Mouse (Mus musculus) lung, embryonic 14.5 days (tissue): ENCODE results near the gene BC003965. TPM values are rescaled to one million over a fixed set of nuclear protein-coding genes. Genes with fewer than 3 reads are reported as not detected.
"Not testable (repeated sequence)": the region's sequence is repeated elsewhere in the genome, so short reads cannot be mapped to it uniquely, and the experiment has no call there.

ENCODE experiments used
- ATAC-seq: fragments of 200-750 bp; cut with Nextera tagmentation; 2 replicates; pipeline ENCODE4 v1.8.0; 2017; ENCODE audit warnings: mild to moderate bottlenecking, moderate TSS enrichment, moderate library complexity; ENCODE audit not compliant: insufficient read depth
- DNase-seq: peaks from one replicate; pipeline ENCODE4 v3.0.0-alpha.2; 2015
- H3K27ac ChIP-seq: fragments of 300-500 bp; sonication (generic); 2 replicates; pipeline ENCODE4 v1.5.1; 2014; ENCODE audit warnings: low read depth, mild to moderate bottlenecking, moderate library complexity
- H3K27me3 ChIP-seq: fragments of 300-500 bp; sonication (generic); 2 replicates; pipeline ENCODE4 v1.6.1; 2014; ENCODE audit warnings: low read length, control low read depth; ENCODE audit not compliant: insufficient read depth
- H3K36me3 ChIP-seq: fragments of 300-500 bp; sonication (generic); 2 replicates; pipeline ENCODE4 v1.6.1; 2014; ENCODE audit warnings: control low read depth; ENCODE audit not compliant: insufficient read depth
- H3K4me1 ChIP-seq: fragments of 300-500 bp; sonication (generic); 2 replicates; pipeline ENCODE4 v1.6.1; 2014; ENCODE audit warnings: antibody characterized with exemption, control low read depth; ENCODE audit not compliant: insufficient read depth
- H3K4me2 ChIP-seq: fragments of 300-500 bp; sonication (generic); 2 replicates; pipeline ENCODE4 v1.6.1; 2014; ENCODE audit warnings: mild to moderate bottlenecking
- H3K4me3 ChIP-seq: fragments of 300-500 bp; sonication (generic); 2 replicates; pipeline ENCODE4 v1.5.1; 2014; ENCODE audit warnings: low read depth, low read length
- H3K9ac ChIP-seq: fragments of 300-500 bp; sonication (generic); 2 replicates; pipeline ENCODE4 v1.6.1; 2014
- H3K9me3 ChIP-seq: fragments of 300-500 bp; sonication (generic); 2 replicates; pipeline ENCODE4 v1.6.1; 2016; ENCODE audit warnings: low read depth, low read length, control low read depth
- CTCF ChIP-seq: IDR thresholded peaks from 2 replicates; pipeline ENCODE4 v1.5.1; 2016; ENCODE audit warnings: antibody characterized with exemption, low read depth
- WGBS: fragments of 180-500 bp; shearing (Covaris S2); extraction: QIAGEN DNeasy Blood & Tissue Kit; methylation state at CpG from one replicate; pipeline ENCODE4 v1.1.7; 2014; 5-methylcytosine and 5-hydroxymethylcytosine counted together
- polyA plus RNA-seq: library from polyadenylated mRNA; unstranded; fragments of >200 nt; fragmentation: Nextera tagmentation; extraction: Ambion mirVana; gene quantifications from 2 replicates; pipeline ENCODE4 v1.2.1, GENCODE M21; 2014

BC003965 gene
- polyA plus RNA-seq, 1 experiment from 2014 or later = 29.2 TPM

DNA sequence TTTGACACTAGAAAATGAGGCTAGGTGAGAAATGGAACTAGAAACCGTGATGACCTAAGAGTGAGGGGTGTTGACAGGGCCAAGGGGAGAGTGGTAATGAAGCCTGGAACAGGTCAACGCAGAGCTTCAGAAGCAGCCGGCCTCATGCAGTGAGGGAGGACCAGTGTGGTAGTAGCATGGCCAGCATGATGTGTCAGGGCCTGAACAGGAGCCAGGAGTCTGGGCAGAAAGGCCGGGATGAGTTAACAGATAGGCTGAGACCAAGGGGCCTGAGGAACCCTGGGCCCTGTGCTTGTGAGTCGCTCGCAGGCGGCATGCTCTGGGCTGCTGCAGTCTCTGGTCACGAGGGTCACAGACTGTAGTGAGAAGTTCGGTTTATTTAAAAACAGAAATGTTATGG lies 34.6 kb downstream of the BC003965 start:
- H3K4me3 ChIP-seq = no peak overlapping the region
- DNase-seq = no peak
- H3K9ac ChIP-seq = no peak overlapping the region
- no peak overlapping the region for H3K27ac ChIP-seq
- no peaks in the 10 kb centered on the region for H3K9me3 ChIP-seq
- H3K27me3 ChIP-seq = no peaks in the 10 kb centered on the region
- no peak overlapping the region for H3K4me2 ChIP-seq
- TF ChIP-seq CTCF = no peak
- ATAC-seq = no peak
- WGBS = 88% methylated on average over 9 of the region's 9 CpGs
- no peaks in the 10 kb centered on the region for H3K4me1 ChIP-seq
- H3K36me3 ChIP-seq = peaks cover 41% of the 10 kb centered on the region

DNA sequence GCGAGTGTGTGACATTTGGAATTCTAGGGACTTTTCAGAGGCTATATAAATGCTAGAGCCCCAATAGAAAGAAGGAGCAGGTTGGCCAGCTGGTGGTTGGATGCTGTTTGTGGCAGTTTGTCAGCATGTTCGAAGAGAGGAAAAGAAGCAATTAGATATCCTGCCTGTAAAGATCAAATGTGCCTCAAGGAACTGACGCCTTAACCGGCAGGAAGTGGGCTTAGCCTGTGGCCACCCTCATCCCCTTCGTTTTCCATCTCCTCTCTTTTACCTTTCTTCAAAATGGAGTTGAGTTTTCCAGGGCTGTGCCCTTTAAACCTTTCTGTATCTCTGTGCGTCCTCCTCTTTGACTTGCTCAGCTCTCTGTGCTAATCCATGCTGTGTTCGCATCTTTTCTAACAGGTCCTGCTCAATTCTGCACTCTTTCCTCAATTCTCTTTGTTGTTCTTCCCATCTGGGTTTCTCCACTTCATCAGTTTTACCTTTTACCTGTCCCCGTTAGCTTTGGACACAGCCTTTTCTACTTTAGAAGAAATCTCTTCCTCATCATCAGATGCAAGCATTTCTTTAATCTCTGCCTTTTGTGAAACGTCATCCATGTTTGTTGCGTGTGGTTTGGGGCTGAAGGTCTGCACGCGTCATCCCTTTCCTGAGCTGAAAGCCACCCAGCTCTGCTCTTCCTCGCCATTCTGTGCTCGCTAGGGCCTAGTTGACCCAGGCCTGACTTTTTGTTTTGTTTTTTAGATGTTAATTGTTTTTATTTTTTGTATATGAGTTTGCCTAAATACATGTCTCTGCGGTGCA lies 35.3 kb downstream of the BC003965 start:
- H3K27ac ChIP-seq = no peak overlapping the region
- H3K9me3 ChIP-seq = no peaks in the 10 kb centered on the region
- WGBS = 91% methylated on average over 15 of the region's 15 CpGs
- H3K27me3 ChIP-seq = no peaks in the 10 kb centered on the region
- H3K9ac ChIP-seq = no peak overlapping the region
- no peak overlapping the region for H3K4me3 ChIP-seq
- peaks cover 34% of the 10 kb centered on the region for H3K36me3 ChIP-seq
- DNase-seq = no peak
- no peak for ATAC-seq
- no peaks in the 10 kb centered on the region for H3K4me1 ChIP-seq
- TF ChIP-seq CTCF = no peak
- no peak overlapping the region for H3K4me2 ChIP-seq

DNA sequence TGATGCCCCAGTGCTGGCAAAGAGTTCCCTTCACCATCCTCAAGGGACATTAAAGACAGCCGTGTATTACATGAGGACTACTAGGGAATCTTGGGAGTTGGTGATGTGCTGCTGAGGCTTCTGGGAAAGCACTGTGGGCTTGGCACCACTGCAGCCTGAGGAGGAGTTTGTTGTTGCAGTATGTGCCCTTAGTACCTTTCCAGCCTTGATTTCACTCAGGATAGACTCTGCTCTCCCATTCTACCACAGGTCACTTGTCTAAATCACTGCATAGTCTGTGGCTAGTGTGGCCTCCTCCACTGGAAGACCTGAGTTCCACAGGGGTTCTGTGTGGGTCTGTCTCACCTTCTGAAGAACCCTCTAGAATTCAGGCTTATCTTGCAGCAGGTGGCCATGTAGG lies 36.4 kb downstream of the BC003965 start:
- WGBS = 69% methylated on average over 1 of the region's 1 CpGs
- H3K9ac ChIP-seq = no peak overlapping the region
- no peaks in the 10 kb centered on the region for H3K9me3 ChIP-seq
- ATAC-seq (no peak), DNase-seq (no peak)
- no peaks in the 10 kb centered on the region for H3K4me1 ChIP-seq
- peaks cover 23% of the 10 kb centered on the region for H3K36me3 ChIP-seq
- no peak for TF ChIP-seq CTCF
- no peak overlapping the region for H3K4me2 ChIP-seq
- H3K27me3 ChIP-seq = no peaks in the 10 kb centered on the region
- H3K4me3 ChIP-seq = no peak overlapping the region
- no peak overlapping the region for H3K27ac ChIP-seq

DNA sequence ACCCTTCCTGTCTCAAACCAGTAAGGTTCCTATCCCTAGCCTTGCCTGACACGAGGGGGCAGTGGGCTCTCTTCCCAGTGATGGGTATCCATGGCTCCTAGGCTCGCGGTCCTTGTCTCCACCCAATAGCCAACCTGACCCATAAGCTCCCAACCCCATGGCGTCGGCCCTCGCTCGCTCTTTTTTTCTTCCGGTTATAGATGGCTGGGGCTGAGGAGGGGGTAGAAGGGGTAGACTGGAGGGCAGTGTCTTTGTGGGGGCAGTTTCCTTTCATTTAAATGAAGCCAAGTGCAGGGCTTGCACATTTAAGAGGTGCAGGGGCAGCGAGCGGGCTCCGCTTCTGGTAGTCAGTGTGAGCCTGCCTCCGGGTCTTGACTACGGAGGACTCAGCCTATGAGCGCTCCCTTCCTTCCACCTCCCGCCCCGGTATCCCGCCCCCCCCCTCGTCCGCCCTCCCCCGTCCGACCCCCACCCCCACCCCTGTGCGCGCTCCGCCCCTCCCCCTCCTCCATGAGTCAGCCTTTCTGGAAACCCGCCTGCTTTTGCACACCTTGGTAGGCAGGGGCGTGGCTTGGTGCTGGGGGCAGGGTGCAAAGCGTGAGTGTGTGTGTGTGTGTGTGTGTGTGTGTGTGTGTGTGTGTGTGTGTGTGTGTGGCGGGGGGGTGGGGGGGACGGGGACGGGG lies 37.6 kb downstream of the BC003965 start:
- Histone ChIP-seq H3K4me3 (peak overlapping the region; percentile 32), H3K27me3 (no peaks in the 10 kb centered on the region), H3K36me3 (peaks cover 20% of the 10 kb centered on the region; the same call in 1 of the 2 replicates), H3K27ac (no peak overlapping the region), H3K4me2 (peak overlapping the region; percentile 70), H3K9ac (peak overlapping the region; percentile 50), H3K9me3 (no peaks in the 10 kb centered on the region), H3K4me1 (no peaks in the 10 kb centered on the region)
- DNase-seq = peak; percentile 59
- 3% methylated on average over 22 of the region's 30 CpGs for WGBS
- ATAC-seq = peak; percentile 87
- no peak; the same call in 1 of the 2 replicates for TF ChIP-seq CTCF

DNA sequence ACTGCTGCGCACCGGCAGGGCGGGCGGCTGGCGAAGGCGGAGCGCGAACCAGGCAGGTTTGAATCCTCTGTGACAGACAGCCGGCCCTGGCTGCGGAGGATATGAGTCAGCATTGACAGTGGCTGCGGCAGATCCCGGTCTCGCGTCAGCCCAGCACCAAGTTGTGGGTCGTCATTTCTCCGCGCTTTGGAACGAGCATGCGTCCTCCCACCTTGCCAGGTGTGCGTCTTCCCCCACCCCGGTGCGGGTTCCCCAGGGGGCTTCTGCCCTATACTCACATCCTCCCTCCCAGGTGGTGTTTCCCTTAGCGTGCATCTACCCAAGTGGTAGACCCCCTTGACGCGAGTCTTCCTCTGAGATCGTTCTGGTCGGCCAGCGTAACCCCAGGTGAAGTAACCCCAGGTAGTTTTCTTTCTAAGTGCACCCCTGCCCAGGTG lies 38.2 kb downstream of the BC003965 start:
- peaks cover 20% of the 10 kb centered on the region; the same call in 1 of the 2 replicates for H3K36me3 ChIP-seq
- ATAC-seq = peak; percentile 90
- H3K4me3 ChIP-seq = peak overlapping the region; percentile 32
- H3K9ac ChIP-seq = peak overlapping the region; percentile 40; the same call in 1 of the 2 replicates
- DNase-seq, H3K27me3 ChIP-seq, H3K4me1 ChIP-seq, H3K9me3 ChIP-seq: not testable (repeated sequence)
- WGBS = 13% methylated on average over 19 of the region's 28 CpGs
- H3K27ac ChIP-seq = 0 out of 2 replicates have a peak overlapping the region, but pooled peaks have one; percentile 30
- H3K4me2 ChIP-seq = peak overlapping the region; percentile 70

GRCm38 (mm10) chr17:25222951-25223601 lies 38.7 kb downstream of the BC003965 start:
- H3K9ac ChIP-seq = peak overlapping the region; percentile 40; the same call in 1 of the 2 replicates
- H3K36me3 ChIP-seq = peaks cover 16% of the 10 kb centered on the region; the same call in 1 of the 2 replicates
- DNase-seq (no peak), ATAC-seq (no peak)
- H3K27ac ChIP-seq = 0 out of 2 replicates have a peak overlapping the region, but pooled peaks have one; percentile 30
- peak overlapping the region; percentile 52 for H3K4me2 ChIP-seq
- no peaks in the 10 kb centered on the region for H3K9me3 ChIP-seq
- no peak for TF ChIP-seq CTCF
- H3K4me1 ChIP-seq = no peaks in the 10 kb centered on the region
- H3K27me3 ChIP-seq = no peaks in the 10 kb centered on the region
- 49% methylated on average over 6 of the region's 6 CpGs for WGBS
- H3K4me3 ChIP-seq = peak overlapping the region; percentile 32
